Mouse (Mus musculus): ENCODE data around the gene Cercam.

GRCm38 (mm10) chr2:29917621-29918020 is 48.7 kb downstream of the Cercam start:
- TF ChIP-seq CTCF (IDR thresholded peaks at IDR 0.05; ENCODE audit: extremely low read depth, insufficient read depth, low read length) (no peak), POLR2A (IDR thresholded peaks at IDR 0.05; ENCODE audit: extremely low read depth, insufficient read depth, low read length) (no peak)
